Mouse (Mus musculus) spleen, embryonic (tissue): Measurements from ENCODE around the gene Cldn9.

Experiments
- CTCF ChIA-PET: fragments of 350-600 bp; sonication (Branson Sonifier 250); formaldehyde crosslinking; loops from one replicate; lab custom pipeline; 2022; lab: Charles Lee

Gene Cldn9

GRCm38 (mm10) chr17:23683856-23684672 lies at the start of gene Cldn9:
Gene Cldn9, minus strand, starts transcription at chr17:23684026.
- CTCF ChIA-PET, result no interaction called here

GRCm38 (mm10) chr17:23730441-23730840 lies 46.6 kb upstream of the Cldn9 start:
- CTCF ChIA-PET, result no interaction called here

GRCm38 (mm10) chr17:23726758-23727142 lies 42.9 kb upstream of the Cldn9 start:
- CTCF ChIA-PET, result interaction anchor here (0.6 kb wide), 1 partner anchor 77 kb away, joined by 8 read pairs; no protein-coding TSS in a partner anchor

- CTCF ChIA-PET, result interaction anchor here (0.6 kb wide), 1 partner anchor 78 kb away, joined by 8 read pairs; no protein-coding TSS in a partner anchor
Measured at GRCm38 (mm10) chr17:23725999-23726757, 42.4 kb upstream of the Cldn9 start, which contains the start of gene Pkmyt1. Gene Pkmyt1, plus strand, starts transcription at chr17:23726336.

- CTCF ChIA-PET, result interaction anchor here (0.6 kb wide), 1 partner anchor 159 kb away, joined by 3 read pairs; no protein-coding TSS in a partner anchor
Measured at GRCm38 (mm10) chr17:23725477-23725876, 41.7 kb upstream of the Cldn9 start.

GRCm38 (mm10) chr17:23722376-23723125 lies 38.7 kb upstream of the Cldn9 start, which contains the start of gene 1520401A03Rik:
Gene 1520401A03Rik, minus strand, starts transcription at chr17:23722783.
- CTCF ChIA-PET, result interaction anchor here (0.8 kb wide), 1 partner anchor 13 kb away, joined by 3 read pairs; no protein-coding TSS in a partner anchor

GRCm38 (mm10) chr17:23721886-23722285 lies 38.1 kb upstream of the Cldn9 start:
- CTCF ChIA-PET, result interaction anchor here (0.6 kb wide), 1 partner anchor 27 kb away, joined by 3 read pairs; no protein-coding TSS in a partner anchor

GRCm38 (mm10) chr17:23719455-23719854 lies 35.6 kb upstream of the Cldn9 start:
- CTCF ChIA-PET, result interaction anchor here (0.6 kb wide), 1 partner anchor 19 kb away, joined by 4 read pairs; no protein-coding TSS in a partner anchor

GRCm38 (mm10) chr17:23717003-23717402 lies 33.2 kb upstream of the Cldn9 start:
- CTCF ChIA-PET, result no interaction called here

- CTCF ChIA-PET, result interaction anchor here (0.5 to 0.6 kb wide), 2 partner anchors 48 to 62 kb away, joined by 4 read pairs; no protein-coding TSS in a partner anchor
Measured at GRCm38 (mm10) chr17:23706212-23706611, 22.4 kb upstream of the Cldn9 start.

GRCm38 (mm10) chr17:23705525-23706104 lies 21.8 kb upstream of the Cldn9 start:
- CTCF ChIA-PET, result interaction anchor here (0.5 kb wide), 2 partner anchors 33 to 61 kb away, joined by 4 to 7 read pairs; no protein-coding TSS in a partner anchor

GRCm38 (mm10) chr17:23704741-23705140 lies 20.9 kb upstream of the Cldn9 start:
- CTCF ChIA-PET, result interaction anchor here (1.1 kb wide), 1 partner anchor 22 kb away, joined by 4 read pairs; no protein-coding TSS in a partner anchor

- CTCF ChIA-PET, result no interaction called here
Measured at GRCm38 (mm10) chr17:23703301-23703700, 19.5 kb upstream of the Cldn9 start.

GRCm38 (mm10) chr17:23700079-23700478 lies 16.3 kb upstream of the Cldn9 start:
- CTCF ChIA-PET, result interaction anchor here (1.2 kb wide), 1 partner anchor 39 kb away, joined by 5 read pairs; the partner anchor contains the start of gene Bicdl2

GRCm38 (mm10) chr17:23699131-23700077 lies 15.6 kb upstream of the Cldn9 start:
- CTCF ChIA-PET, result interaction anchor here (0.5 to 1.2 kb wide), 3 partner anchors 38 to 266 kb away, joined by 3 to 5 read pairs (median 3); partner anchors contain the start of gene Bicdl2

- CTCF ChIA-PET, result no interaction called here
Measured at GRCm38 (mm10) chr17:23695801-23696200, 12.0 kb upstream of the Cldn9 start.

GRCm38 (mm10) chr17:23694491-23694890 lies 10.7 kb upstream of the Cldn9 start:
- CTCF ChIA-PET, result no interaction called here

- CTCF ChIA-PET, result no interaction called here
Measured at GRCm38 (mm10) chr17:23683226-23683625, 600 bp downstream of the Cldn9 start.

GRCm38 (mm10) chr17:23682530-23682929 lies 1.3 kb downstream of the Cldn9 start:
- CTCF ChIA-PET, result interaction anchor here (1.1 kb wide), 1 partner anchor 22 kb away, joined by 4 read pairs; no protein-coding TSS in a partner anchor
